Mouse (Mus musculus): ENCODE data around the gene Vps45. TPM values are rescaled to one million over a fixed set of nuclear protein-coding genes. Genes with fewer than 3 reads are reported as not detected.

Vps45 gene
- polyA plus RNA-seq, 1 experiment from 2014 or later = 77.1 TPM

DNA sequence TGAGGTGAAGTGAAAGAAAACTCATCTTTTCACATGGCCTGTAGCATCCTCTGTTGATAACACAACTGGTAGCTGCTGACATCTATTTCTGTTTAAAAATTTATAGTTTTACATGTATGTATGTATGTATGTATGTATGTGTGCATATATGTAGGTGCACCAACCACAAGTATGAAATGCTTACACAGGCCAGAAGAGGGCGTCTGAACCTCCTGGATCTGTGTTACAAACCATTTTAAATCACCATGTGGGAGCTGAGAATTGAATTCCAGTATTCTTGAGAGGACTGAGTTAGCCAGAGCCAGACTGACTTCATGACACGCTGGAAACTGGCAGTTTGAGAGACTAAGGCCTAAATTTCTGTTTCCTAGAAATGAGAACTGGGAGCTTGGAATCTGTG, 32.9 kb upstream of the Vps45 start:
- H3K27me3 ChIP-seq = no peaks in the 10 kb centered on the region
- no peaks in the 10 kb centered on the region for H3K9me3 ChIP-seq
- no peak overlapping the region for H3K4me3 ChIP-seq
- WGBS = 78% methylated on average over 2 of the region's 2 CpGs
- no peaks in the 10 kb centered on the region for H3K4me1 ChIP-seq (replicated peaks)
- ATAC-seq (ENCODE audit: low read depth) = no peak
- H3K4me2 ChIP-seq = no peak overlapping the region
- no peak overlapping the region for H3K27ac ChIP-seq (replicated peaks)
- H3K9ac ChIP-seq = no peak overlapping the region
- no peaks in the 10 kb centered on the region for H3K36me3 ChIP-seq

DNA sequence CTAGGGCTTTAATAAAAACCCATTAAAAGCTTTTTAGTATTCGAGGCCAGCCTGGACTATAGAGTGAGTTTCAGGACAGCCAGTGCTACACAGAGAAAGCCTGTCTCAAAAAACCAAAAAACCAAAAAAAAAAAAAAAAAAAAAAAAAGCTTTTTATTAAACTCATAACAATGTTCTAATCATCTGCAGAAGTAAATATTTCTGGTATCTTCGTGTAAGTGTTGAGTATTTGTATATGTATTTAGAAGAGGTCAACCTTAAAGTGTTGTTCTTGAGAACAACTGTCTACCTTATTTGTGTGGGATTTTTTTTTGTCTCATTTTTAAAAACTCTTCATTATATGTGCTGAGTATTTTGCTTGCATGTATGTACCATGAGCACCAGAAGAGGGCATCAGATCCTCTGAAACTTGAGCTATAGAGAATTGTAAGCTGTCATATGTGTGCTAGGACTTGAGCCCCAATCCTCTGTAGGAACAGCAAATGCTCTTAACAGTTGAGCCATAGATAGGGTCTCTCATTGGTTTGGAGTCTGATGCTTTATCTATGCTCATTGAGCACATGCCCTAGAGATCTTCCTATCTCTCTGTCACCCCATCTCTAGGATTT, 31.7 kb upstream of the Vps45 start:
- Histone ChIP-seq H3K27me3 (no peaks in the 10 kb centered on the region), H3K36me3 (no peaks in the 10 kb centered on the region), H3K4me1 (replicated peaks) (no peaks in the 10 kb centered on the region), H3K4me3 (no peak overlapping the region), H3K4me2 (no peak overlapping the region), H3K9me3 (no peaks in the 10 kb centered on the region), H3K27ac (replicated peaks) (no peak overlapping the region), H3K9ac (no peak overlapping the region)
- ATAC-seq (ENCODE audit: low read depth) = no peak
- 62% methylated on average over 2 of the region's 2 CpGs for WGBS

DNA sequence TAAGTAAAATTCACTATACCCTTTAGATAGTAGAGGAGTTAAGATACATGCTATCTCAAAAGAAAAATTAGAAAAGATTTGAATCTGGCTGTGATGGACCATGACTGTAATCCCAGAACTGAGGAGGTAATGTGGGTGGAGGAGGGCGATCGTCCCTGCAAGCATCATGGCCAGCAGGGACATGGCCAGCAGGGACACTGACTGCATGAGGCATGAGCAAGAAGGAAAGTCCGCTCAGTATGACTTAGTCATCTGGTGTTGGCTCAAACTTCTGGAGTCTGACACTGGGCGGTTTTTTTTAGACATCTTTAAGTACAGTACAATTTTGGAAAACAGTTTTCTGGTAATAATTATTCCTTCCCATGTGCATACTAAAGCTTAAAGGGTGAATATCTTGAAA, 29.5 kb upstream of the Vps45 start:
- Histone ChIP-seq H3K4me3 (no peak overlapping the region), H3K27ac (replicated peaks) (no peak overlapping the region), H3K36me3 (no peaks in the 10 kb centered on the region), H3K4me2 (no peak overlapping the region), H3K9me3 (no peaks in the 10 kb centered on the region), H3K4me1 (replicated peaks) (no peaks in the 10 kb centered on the region), H3K9ac (no peak overlapping the region), H3K27me3 (no peaks in the 10 kb centered on the region)
- ATAC-seq (ENCODE audit: low read depth) = no peak
- WGBS = 85% methylated on average over 4 of the region's 4 CpGs

DNA sequence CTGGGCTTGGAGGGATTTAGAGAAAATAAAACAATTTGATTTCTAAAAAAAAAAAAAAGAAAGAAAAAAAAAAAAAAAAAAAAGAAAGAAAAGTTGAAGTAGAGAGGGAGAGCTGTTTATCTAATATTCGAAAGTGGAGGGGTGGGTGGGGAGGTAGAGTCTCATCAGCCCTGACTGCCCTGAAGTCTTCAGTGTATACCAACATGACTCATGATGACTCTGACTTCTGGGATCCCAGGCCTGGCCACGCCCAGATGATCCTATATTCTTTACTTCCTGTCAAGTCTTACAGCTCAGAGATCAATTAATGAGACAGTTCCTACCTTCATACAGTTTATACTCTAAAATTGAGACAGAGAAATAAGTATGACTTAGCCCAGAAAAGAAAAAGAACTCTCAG, 29.0 kb upstream of the Vps45 start:
- Histone ChIP-seq H3K27ac (replicated peaks) (no peak overlapping the region), H3K9ac (no peak overlapping the region), H3K4me1 (replicated peaks) (no peaks in the 10 kb centered on the region), H3K4me2 (no peak overlapping the region), H3K9me3 (no peaks in the 10 kb centered on the region), H3K27me3 (no peaks in the 10 kb centered on the region), H3K36me3 (no peaks in the 10 kb centered on the region), H3K4me3 (no peak overlapping the region)
- no peak for ATAC-seq (ENCODE audit: low read depth)
- WGBS = 75% methylated on average over 2 of the region's 2 CpGs

GRCm38 (mm10) chr3:96084146-96084755, 26.0 kb upstream of the Vps45 start:
- Histone ChIP-seq H3K27ac (replicated peaks) (no peak overlapping the region), H3K9me3 (no peaks in the 10 kb centered on the region), H3K9ac (no peak overlapping the region), H3K4me3 (no peak overlapping the region), H3K4me2 (no peak overlapping the region), H3K4me1 (replicated peaks) (no peaks in the 10 kb centered on the region), H3K36me3 (no peaks in the 10 kb centered on the region), H3K27me3 (no peaks in the 10 kb centered on the region)
- ATAC-seq (ENCODE audit: low read depth) = no peak
- WGBS = 77% methylated on average over 10 of the region's 10 CpGs

- 65% methylated on average over 15 of the region's 15 CpGs for WGBS
- H3K27ac ChIP-seq (replicated peaks) = no peak overlapping the region
- H3K4me3 ChIP-seq = no peak overlapping the region
- H3K4me1 ChIP-seq (replicated peaks) = no peaks in the 10 kb centered on the region
- no peak overlapping the region for H3K9ac ChIP-seq
- H3K4me2 ChIP-seq = no peak overlapping the region
- H3K27me3 ChIP-seq = no peaks in the 10 kb centered on the region
- no peak for ATAC-seq (ENCODE audit: low read depth)
- H3K9me3 ChIP-seq = no peaks in the 10 kb centered on the region
- H3K36me3 ChIP-seq = no peaks in the 10 kb centered on the region
Measured at GRCm38 (mm10) chr3:96082714-96083508, 24.6 kb upstream of the Vps45 start.

DNA sequence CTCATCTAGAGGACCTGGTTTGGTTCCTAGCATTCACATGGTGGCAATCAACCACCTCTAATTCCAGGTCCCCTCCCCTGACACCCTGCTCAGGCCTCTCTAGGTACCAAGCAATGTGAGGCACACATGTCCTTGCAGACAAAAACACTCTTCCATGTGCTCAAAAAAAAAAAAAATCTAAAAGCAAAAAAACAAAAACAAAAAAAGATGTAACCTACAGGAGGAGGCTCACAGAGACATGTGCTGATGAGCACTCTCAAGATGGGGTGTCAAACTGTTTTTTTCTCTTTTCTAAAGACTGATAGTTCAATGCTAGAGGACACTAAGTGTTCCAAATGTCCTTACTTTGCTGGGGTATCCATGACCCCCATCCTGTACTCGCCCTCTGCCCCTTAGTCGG, 23.8 kb upstream of the Vps45 start:
- Histone ChIP-seq H3K9me3 (no peaks in the 10 kb centered on the region), H3K27me3 (no peaks in the 10 kb centered on the region), H3K27ac (replicated peaks) (no peak overlapping the region), H3K9ac (no peak overlapping the region), H3K4me2 (no peak overlapping the region), H3K36me3 (no peaks in the 10 kb centered on the region), H3K4me1 (replicated peaks) (no peaks in the 10 kb centered on the region), H3K4me3 (no peak overlapping the region)
- WGBS = 84% methylated on average over 2 of the region's 2 CpGs
- ATAC-seq (ENCODE audit: low read depth) = no peak

- Histone ChIP-seq H3K9ac (no peak overlapping the region), H3K9me3 (no peaks in the 10 kb centered on the region), H3K27me3 (no peaks in the 10 kb centered on the region), H3K4me2 (no peak overlapping the region), H3K27ac (replicated peaks) (no peak overlapping the region), H3K4me1 (replicated peaks) (no peaks in the 10 kb centered on the region), H3K4me3 (no peak overlapping the region), H3K36me3 (no peaks in the 10 kb centered on the region)
- WGBS = 90% methylated on average over 4 of the region's 4 CpGs
- ATAC-seq (ENCODE audit: low read depth) = no peak
Measured at GRCm38 (mm10) chr3:96081650-96082049, 23.4 kb upstream of the Vps45 start.

- Histone ChIP-seq H3K9ac (no peak overlapping the region), H3K27me3 (no peaks in the 10 kb centered on the region), H3K9me3 (no peaks in the 10 kb centered on the region), H3K4me1 (replicated peaks) (no peaks in the 10 kb centered on the region), H3K4me3 (no peak overlapping the region), H3K4me2 (no peak overlapping the region), H3K27ac (replicated peaks) (no peak overlapping the region), H3K36me3 (no peaks in the 10 kb centered on the region)
- ATAC-seq (ENCODE audit: low read depth) = no peak
- 63% methylated on average over 1 of the region's 1 CpGs for WGBS
Measured at GRCm38 (mm10) chr3:96081006-96081405, 22.7 kb upstream of the Vps45 start.

DNA sequence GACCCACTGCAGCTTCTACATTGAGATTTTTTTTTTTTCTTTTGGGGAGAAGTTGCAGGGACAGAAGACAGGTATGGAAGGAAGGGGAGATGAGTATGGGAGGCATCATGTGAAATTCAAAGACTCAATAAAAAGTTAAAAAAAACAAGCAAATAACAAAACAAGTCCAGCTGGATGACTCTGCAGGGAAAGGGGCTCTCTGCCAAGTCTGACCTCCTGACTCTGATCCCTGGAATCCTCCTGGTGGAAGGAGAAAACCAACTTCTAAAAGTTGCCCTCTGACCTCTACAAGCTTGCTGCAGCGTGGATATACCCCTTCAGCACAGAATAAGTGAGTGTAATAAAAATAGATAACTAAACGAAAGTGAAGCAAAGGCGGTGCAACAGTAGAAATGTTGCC, 20.4 kb upstream of the Vps45 start:
- H3K4me3 ChIP-seq = no peak overlapping the region
- H3K9me3 ChIP-seq = no peaks in the 10 kb centered on the region
- no peak overlapping the region for H3K9ac ChIP-seq
- H3K4me1 ChIP-seq (replicated peaks) = no peaks in the 10 kb centered on the region
- no peak for ATAC-seq (ENCODE audit: low read depth)
- no peak overlapping the region for H3K4me2 ChIP-seq
- H3K27me3 ChIP-seq = no peaks in the 10 kb centered on the region
- H3K36me3 ChIP-seq = no peaks in the 10 kb centered on the region
- 60% methylated on average over 3 of the region's 3 CpGs for WGBS
- H3K27ac ChIP-seq (replicated peaks) = no peak overlapping the region

DNA sequence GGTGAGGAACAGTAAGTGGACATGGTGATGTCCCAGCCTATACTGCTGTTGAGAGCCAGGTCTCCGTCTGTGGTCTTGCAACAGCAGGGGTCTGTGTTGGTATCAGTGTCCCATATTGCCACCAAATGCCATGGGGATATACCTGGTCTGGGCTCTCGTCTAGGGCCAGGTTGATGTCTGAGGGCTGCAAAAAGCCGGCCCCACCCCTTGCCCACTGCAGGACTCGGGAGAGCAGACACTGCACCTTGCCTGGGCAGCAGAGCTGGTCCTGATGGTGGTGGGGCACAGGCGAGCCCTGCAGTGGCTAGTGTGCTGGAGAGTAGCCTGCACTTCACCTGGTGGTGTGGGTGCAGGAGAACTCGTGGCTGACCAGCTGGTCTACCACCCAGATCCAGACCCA, 19.8 kb upstream of the Vps45 start:
- ATAC-seq (ENCODE audit: low read depth) = no peak
- H3K4me3 ChIP-seq = no peak overlapping the region
- H3K27me3 ChIP-seq = no peaks in the 10 kb centered on the region

DNA sequence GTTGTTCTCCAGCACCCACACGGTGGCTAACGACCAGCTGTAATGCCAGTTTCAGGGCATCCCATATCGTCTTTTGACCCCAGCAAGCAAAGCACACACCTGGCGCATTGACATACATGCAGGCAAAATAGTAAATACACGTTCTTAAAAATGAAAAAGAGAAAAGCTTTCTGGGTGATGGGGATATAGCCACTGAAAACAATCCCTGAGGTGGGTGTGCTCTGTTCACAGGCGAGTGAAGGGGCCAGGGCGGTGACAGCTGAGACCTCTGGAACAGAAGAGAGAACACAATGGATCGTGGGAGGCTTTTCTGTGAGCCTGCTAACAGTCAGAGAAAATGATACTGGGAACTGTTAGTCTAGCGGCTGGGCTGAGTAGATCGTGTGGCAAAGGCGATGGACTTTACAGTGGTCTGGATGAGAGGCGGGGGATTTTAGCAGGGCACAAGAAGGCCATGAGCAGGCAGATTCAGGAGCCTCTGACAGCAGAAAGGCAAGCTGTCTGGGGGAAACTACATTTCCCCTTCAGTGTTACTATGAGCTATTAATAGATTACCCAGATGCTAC, 14.7 kb upstream of the Vps45 start:
- Histone ChIP-seq H3K4me3 (no peak overlapping the region), H3K4me1 (replicated peaks) (no peaks in the 10 kb centered on the region), H3K27me3 (no peaks in the 10 kb centered on the region), H3K9ac (no peak overlapping the region), H3K36me3 (no peaks in the 10 kb centered on the region), H3K27ac (replicated peaks) (no peak overlapping the region), H3K4me2 (no peak overlapping the region), H3K9me3 (no peaks in the 10 kb centered on the region)
- no peak for ATAC-seq (ENCODE audit: low read depth)
- WGBS = 68% methylated on average over 12 of the region's 12 CpGs

More for the DNA sequence above, 19.8 kb upstream of the Vps45 start:
- Histone ChIP-seq H3K9me3 (no peaks in the 10 kb centered on the region), H3K36me3 (no peaks in the 10 kb centered on the region), H3K9ac (no peak overlapping the region), H3K27ac (replicated peaks) (no peak overlapping the region), H3K4me1 (replicated peaks) (no peaks in the 10 kb centered on the region), H3K4me2 (no peak overlapping the region)
- 77% methylated on average over 6 of the region's 6 CpGs for WGBS

All from neural tube, embryonic 13.5 days (tissue).